Mouse (Mus musculus): ENCODE measurements around the gene Plcb2.
A peak's percentile ranks its signal among the peaks of the same experiment; 100 is the strongest.

The Plcb2 gene

GRCm38 (mm10) chr2:118751896-118752791, 23.9 kb upstream of the Plcb2 start:
- no peak for DNase-seq (ENCODE audit: low spot score in 2 of 2)

- no peak for DNase-seq (ENCODE audit: low spot score in 2 of 2)
These were observed 22.2 kb upstream of the Plcb2 start for GRCm38 (mm10) chr2:118750476-118750875.

- DNase-seq (ENCODE audit: low spot score in 2 of 2), result no peak
These were observed 21.2 kb upstream of the Plcb2 start for GRCm38 (mm10) chr2:118749341-118749884.

GRCm38 (mm10) chr2:118747301-118747960, 19.2 kb upstream of the Plcb2 start:
- DNase-seq (ENCODE audit: low spot score in 2 of 2), result no peak

- DNase-seq (ENCODE audit: low spot score in 2 of 2), result no peak
These were observed 18.0 kb upstream of the Plcb2 start for GRCm38 (mm10) chr2:118745915-118746901.

- DNase-seq (ENCODE audit: low spot score in 2 of 2), result peak; percentile 84 to 91
These were observed 17.1 kb upstream of the Plcb2 start, which contains the start of gene Inafm2 for GRCm38 (mm10) chr2:118745232-118745884. TSS of gene Inafm2 (plus strand) at chr2:118745758.

GRCm38 (mm10) chr2:118744621-118745020, 16.4 kb upstream of the Plcb2 start:
- no peak for DNase-seq (ENCODE audit: low spot score in 2 of 2)

GRCm38 (mm10) chr2:118743261-118743943, 15.2 kb upstream of the Plcb2 start:
- peak in 1 of 2 experiments; percentile 59 for DNase-seq (ENCODE audit: low spot score in 2 of 2)

- peak in 1 of 2 experiments; percentile 58 for DNase-seq (ENCODE audit: low spot score in 2 of 2)
These were observed 12.9 kb upstream of the Plcb2 start for GRCm38 (mm10) chr2:118741183-118741582.

- no peak for DNase-seq (ENCODE audit: low spot score in 2 of 2)
These were observed 12.1 kb upstream of the Plcb2 start for GRCm38 (mm10) chr2:118740341-118740740.

GRCm38 (mm10) chr2:118733341-118733740, 5.1 kb upstream of the Plcb2 start:
- no peak for DNase-seq (ENCODE audit: low spot score in 2 of 2)

GRCm38 (mm10) chr2:118731981-118732380, 3.7 kb upstream of the Plcb2 start:
- DNase-seq (ENCODE audit: low spot score in 2 of 2), result no peak

GRCm38 (mm10) chr2:118730622-118730915, 2.3 kb upstream of the Plcb2 start:
- DNase-seq (ENCODE audit: low spot score in 2 of 2), result peak in 1 of 2 experiments; percentile 80

- no peak for DNase-seq (ENCODE audit: low spot score in 2 of 2)
These were observed 1.8 kb upstream of the Plcb2 start for GRCm38 (mm10) chr2:118729816-118730621.

GRCm38 (mm10) chr2:118729194-118729593, 956 bp upstream of the Plcb2 start:
- no peak for DNase-seq (ENCODE audit: low spot score in 2 of 2)

GRCm38 (mm10) chr2:118727911-118728310, 327 bp downstream of the Plcb2 start:
- DNase-seq (ENCODE audit: low spot score in 2 of 2), result no peak

GRCm38 (mm10) chr2:118726873-118727272, 1.4 kb downstream of the Plcb2 start:
- no peak for DNase-seq (ENCODE audit: low spot score in 2 of 2)

- no peak for DNase-seq (ENCODE audit: low spot score in 2 of 2)
These were observed 2.7 kb downstream of the Plcb2 start for GRCm38 (mm10) chr2:118725511-118725910.

- DNase-seq (ENCODE audit: low spot score in 2 of 2), result no peak
These were observed 4.3 kb downstream of the Plcb2 start for GRCm38 (mm10) chr2:118723693-118724486.

Data from left cerebral cortex, adult 9 months (tissue).